Comparison of ENCODE assay signal across 16 mouse cellular contexts in genomic region chr2:165817437-165817836, GRCm38 (mm10).
DNase-seq lines count a peak whose midpoint lies in the region; ATAC-seq and TF ChIP-seq lines count a peak whose summit lies in the region.
"Had no signal": no experiment of that assay in that cellular context is flagged by ENCODE, and none has a peak within 500 bp of the region (broad histone marks: within the 10 kb centered on the region; RNA-seq: fewer than 3 reads in every experiment).

No protein-coding gene starts in this region.

- intact Hi-C loops in left cerebral cortex, adult 2 months (cut with DNase I) = loop anchor here (5.0 kb wide), 1 partner anchor 230 kb away; no protein-coding TSS in a partner anchor
- intact Hi-C loops in left cerebral cortex, postnatal 4 days (cut with DNase I) = loop anchor here (10.0 kb wide), 1 partner anchor 227 kb away; no protein-coding TSS in a partner anchor

- H3K4me2 ChIP-seq in hindbrain, postnatal 0 days (ENCODE audit: low read depth, low read length) = no peak overlapping the region

- H3K27me3 ChIP-seq in hindbrain, postnatal 0 days (ENCODE audit: insufficient read depth, low read length) = no peaks in the 10 kb centered on the region

- H3K9me3 ChIP-seq in hindbrain, postnatal 0 days (ENCODE audit: low read length) = no peaks in the 10 kb centered on the region
- H3K9me3 ChIP-seq: embryonic facial prominence, embryonic 10.5 days; forebrain, embryonic 10.5 days had no signal

- no peak overlapping the region for H3K4me3 ChIP-seq in left cerebral cortex, adult 2 months
- no peak overlapping the region for H3K4me3 ChIP-seq in hindbrain, postnatal 0 days (ENCODE audit: low read length)
- H3K4me3 ChIP-seq: embryonic facial prominence, embryonic 10.5 days; forebrain, embryonic 10.5 days had no signal

- peak; percentile 64 for DNase-seq in frontal cortex, postnatal 36 days (ENCODE audit: low spot score in 2 of 2)
- DNase-seq in frontal cortex, postnatal 25 days (ENCODE audit: low spot score in 2 of 2) = no peak
- peak in 1 of 2 experiments; percentile 50 for DNase-seq in left cerebral cortex, adult 2 months (ENCODE audit: extremely low spot score in 1 of 2, low spot score in 2 of 2)
- DNase-seq in left cerebral cortex, postnatal 4 days = no peak
- DNase-seq in hindbrain, postnatal 0 days (ENCODE audit: low spot score) = peak; percentile 29
- DNase-seq in right cerebral cortex, postnatal 25 days = peak; percentile 56
- no peak for DNase-seq in kidney, adult 18-20 months
- DNase-seq in embryo, embryonic 10 days (ENCODE audit: low spot score) = no peak
- DNase-seq: cerebellum, adult 2 months; gastrocnemius, postnatal 36 days; lung, adult 2 months; spleen, adult 18-20 months; thymus, adult 18-20 months had no signal

- peaks cover 24% of the 10 kb centered on the region; the same call in 1 of the 2 replicates for H3K36me3 ChIP-seq in hindbrain, postnatal 0 days (ENCODE audit: insufficient read depth, low read length)

- no peak for ATAC-seq in hindbrain, postnatal 0 days
- ATAC-seq: activated CD4-positive, CD25-positive, alpha-beta regulatory T cell, adult 4 months had no signal

- 0 out of 2 replicates have a peak, but pooled peaks cover 4% of the 10 kb centered on the region for H3K4me1 ChIP-seq in hindbrain, postnatal 0 days (ENCODE audit: insufficient read depth, low read length)
- H3K4me1 ChIP-seq: forebrain, embryonic 10.5 days had no signal

- TF ChIP-seq CTCF in left cerebral cortex, adult 2 months (IDR thresholded peaks at IDR 0.05) = no peak
- TF ChIP-seq CTCF in hindbrain, postnatal 0 days (IDR thresholded peaks at IDR 0.05; ENCODE audit: low read depth) = no peak

- H3K9ac ChIP-seq in hindbrain, postnatal 0 days (replicated peaks; ENCODE audit: low read length) = no peak overlapping the region

- 55% methylated on average over 10 of the region's 10 CpGs for whole genome bisulfite sequencing in hindbrain, postnatal 0 days

- H3K27ac ChIP-seq in left cerebral cortex, adult 2 months = peak overlapping the region; percentile 88
- H3K27ac ChIP-seq in hindbrain, postnatal 0 days = peak overlapping the region; percentile 28; the same call in 1 of the 2 replicates
- H3K27ac ChIP-seq: embryonic facial prominence, embryonic 10.5 days; forebrain, embryonic 10.5 days had no signal

Comparison
In these comparisons a context has a peak if more than half of its experiments do, and no peak if none do; other contexts are left out.
1. DNase-seq: peak in frontal cortex, postnatal 36 days (2 of 2), hindbrain, postnatal 0 days (single experiment) and right cerebral cortex, postnatal 25 days (single experiment); none in frontal cortex, postnatal 25 days (0 of 2), left cerebral cortex, postnatal 4 days (single experiment), kidney, adult 18-20 months (single experiment) and embryo, embryonic 10 days (single experiment).